Mouse (Mus musculus) cortical plate, adult 2 months (tissue): ENCODE measurements at regions not wholly inside any gene's neighbourhood (a gene's known extent, or its start where the extent isn't known, plus 50 kb on each side); places are given as distances from the start of the nearest gene placed in this dataset.

Experiments
- H3K27ac ChIP-seq: fragments of 200-500 bp; 2 replicates; pipeline ENCODE4 v1.5.1; 2012; ENCODE audit warnings: low read length, control low read depth, inconsistent platforms; ENCODE audit not compliant: insufficient read depth
- H3K4me1 ChIP-seq: fragments of 200-500 bp; 2 replicates; pipeline ENCODE4 v1.6.1; 2011; ENCODE audit warnings: low read length; ENCODE audit not compliant: control insufficient read depth, insufficient read depth
- H3K4me3 ChIP-seq: fragments of 200-500 bp; 2 replicates; pipeline ENCODE4 v1.5.1; 2011; ENCODE audit warnings: mild to moderate bottlenecking, low read length, control low read depth; ENCODE audit not compliant: insufficient read depth
- CTCF ChIP-seq: fragments of 200-500 bp; IDR thresholded peaks from 2 replicates; pipeline ENCODE4 v1.5.1; 2011; ENCODE audit warnings: mild to moderate bottlenecking, control low read depth, low read length; ENCODE audit not compliant: insufficient read depth; ENCODE audit errors: extremely low read depth
- POLR2A ChIP-seq: fragments of 200-500 bp; IDR thresholded peaks from 2 replicates; pipeline ENCODE4 v1.6.1; 2011; ENCODE audit warnings: mild to moderate bottlenecking, low read length, control low read depth; ENCODE audit not compliant: insufficient read depth; ENCODE audit errors: extremely low read depth

GRCm38 (mm10) chr2:169300966-169301365, 286.6 kb downstream of the Gm11011 start:
- Histone ChIP-seq H3K4me1 (peaks cover 6% of the 10 kb centered on the region; the same call in 1 of the 2 replicates), H3K4me3 (no peak overlapping the region), H3K27ac (no peak overlapping the region; the same call in 1 of the 2 replicates)
- TF ChIP-seq POLR2A (no peak), CTCF (no peak)

GRCm38 (mm10) chr2:169300411-169300810, 287.1 kb downstream of the Gm11011 start:
- peaks cover 6% of the 10 kb centered on the region; the same call in 1 of the 2 replicates for H3K4me1 ChIP-seq
- TF ChIP-seq CTCF (no peak), POLR2A (no peak)

GRCm38 (mm10) chr2:169297841-169298627, 289.5 kb downstream of the Gm11011 start:
- TF ChIP-seq POLR2A (no peak), CTCF (no peak)

More at GRCm38 (mm10) chr2:169300411-169300810, 287.1 kb downstream of the Gm11011 start:
- H3K27ac ChIP-seq: no peak overlapping the region
- no peak overlapping the region for H3K4me3 ChIP-seq

GRCm38 (mm10) chr2:169297226-169297625, 290.3 kb downstream of the Gm11011 start:
- no peak for TF ChIP-seq CTCF
- H3K4me3 ChIP-seq: no peak overlapping the region
- no peak overlapping the region for H3K27ac ChIP-seq
- H3K4me1 ChIP-seq: peaks cover 6% of the 10 kb centered on the region; the same call in 1 of the 2 replicates

More at GRCm38 (mm10) chr2:169297841-169298627, 289.5 kb downstream of the Gm11011 start:
- Histone ChIP-seq H3K27ac (no peak overlapping the region), H3K4me1 (peaks cover 6% of the 10 kb centered on the region; the same call in 1 of the 2 replicates), H3K4me3 (no peak overlapping the region)

- no peak overlapping the region for H3K27ac ChIP-seq
- H3K4me1 ChIP-seq: 0 out of 2 replicates have a peak, but pooled peaks cover 2% of the 10 kb centered on the region
- TF ChIP-seq CTCF: no peak
- no peak overlapping the region for H3K4me3 ChIP-seq
Observed at GRCm38 (mm10) chr2:169293351-169293750, 294.2 kb downstream of the Gm11011 start.

- no peak for TF ChIP-seq CTCF
- Histone ChIP-seq H3K27ac (no peak overlapping the region), H3K4me3 (no peak overlapping the region), H3K4me1 (no peaks in the 10 kb centered on the region)
Observed at GRCm38 (mm10) chr2:169288891-169289605, 298.5 kb downstream of the Gm11011 start.

- no peak for TF ChIP-seq CTCF
- no peak for TF ChIP-seq POLR2A
- no peak overlapping the region for H3K27ac ChIP-seq
- no peaks in the 10 kb centered on the region for H3K4me1 ChIP-seq
- no peak overlapping the region for H3K4me3 ChIP-seq
Observed at GRCm38 (mm10) chr2:169286701-169287100, 300.8 kb downstream of the Gm11011 start.

GRCm38 (mm10) chr2:169282508-169283117, 304.9 kb downstream of the Gm11011 start:
- Histone ChIP-seq H3K4me1 (no peaks in the 10 kb centered on the region), H3K4me3 (no peak overlapping the region), H3K27ac (no peak overlapping the region)
- no peak for TF ChIP-seq CTCF
- TF ChIP-seq POLR2A: no peak

- H3K4me3 ChIP-seq: no peak overlapping the region
- H3K4me1 ChIP-seq: no peaks in the 10 kb centered on the region
- TF ChIP-seq CTCF: no peak
- TF ChIP-seq POLR2A: no peak
- H3K27ac ChIP-seq: no peak overlapping the region
Observed at GRCm38 (mm10) chr2:169275371-169275770, 312.2 kb downstream of the Gm11011 start.
